8 mouse cellular contexts compared by ENCODE assay signal in the genomic region with DNA sequence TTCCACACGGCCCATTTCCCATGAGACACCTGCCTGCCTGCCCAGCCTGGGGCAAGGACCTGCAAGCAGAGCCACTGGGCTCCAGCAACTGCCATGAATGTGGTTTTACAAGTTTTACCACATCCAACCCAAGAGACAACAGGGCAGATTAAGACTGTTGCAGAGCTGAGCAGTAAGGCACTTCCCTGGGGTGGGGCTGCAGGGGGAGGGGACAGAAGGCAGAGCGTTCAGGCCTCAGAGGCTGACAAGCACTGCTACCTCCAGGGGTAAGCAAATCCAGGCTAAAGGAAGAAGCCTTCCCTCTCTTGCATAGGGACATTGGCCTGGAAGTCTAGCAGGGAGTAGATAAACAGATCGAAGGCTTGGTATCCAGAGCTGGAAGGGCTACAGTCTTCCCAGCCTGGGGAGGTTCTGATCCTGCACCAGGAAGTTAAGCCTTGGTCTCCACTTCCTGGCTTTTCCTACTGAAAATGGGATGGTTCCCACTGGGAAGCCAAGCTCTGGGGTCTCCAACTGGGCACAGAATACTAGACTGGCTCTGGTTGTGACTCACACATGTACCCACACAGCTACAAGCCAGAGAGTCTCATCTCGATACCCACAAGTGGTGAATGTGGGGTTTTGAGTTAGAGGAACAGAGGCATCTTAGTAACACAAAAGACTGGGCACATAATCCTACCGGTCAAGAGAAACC. TPM values are rescaled to one million over a fixed set of nuclear protein-coding genes. Genes with fewer than 3 reads are reported as not detected.
A peak's percentile ranks its signal among the peaks of the same experiment; 100 is the strongest.
DNase-seq lines count a peak whose midpoint lies in the region; ATAC-seq and TF ChIP-seq lines count a peak whose summit lies in the region.

No protein-coding gene starts in this region.

- H3K36me3 ChIP-seq in ES-Bruce4 (ENCODE audit: control insufficient read depth, insufficient read depth, low read length, poor library complexity, severe bottlenecking) (no peaks in the 10 kb centered on the region; the same call in 1 of the 2 replicates), macrophage (ENCODE audit: inconsistent target) (peaks cover 21% of the 10 kb centered on the region)
- peaks cover 11% of the 10 kb centered on the region for H3K36me3 ChIP-seq in forebrain, embryonic 15.5 days
- H3K36me3 ChIP-seq in stomach, postnatal 0 days (ENCODE audit: control insufficient read depth, insufficient read depth, low read length) = peaks cover 2% of the 10 kb centered on the region; the same call in 1 of the 2 replicates

- H3K4me2 ChIP-seq in forebrain, embryonic 15.5 days (replicated peaks) = peak overlapping the region; percentile 78
- H3K4me2 ChIP-seq in stomach, postnatal 0 days (replicated peaks; ENCODE audit: low read depth) = peak overlapping the region; percentile 89

- H3K4me1 ChIP-seq in ES-Bruce4 (ENCODE audit: control insufficient read depth, insufficient read depth, low read length) = peaks cover 1% of the 10 kb centered on the region
- H3K4me1 ChIP-seq in forebrain, embryonic 15.5 days = peaks cover 47% of the 10 kb centered on the region
- peaks cover 7% of the 10 kb centered on the region for H3K4me1 ChIP-seq in stomach, postnatal 0 days (replicated peaks; ENCODE audit: control insufficient read depth, insufficient read depth)

- peak overlapping the region; percentile 10; the same call in 1 of the 2 replicates for H3K27ac ChIP-seq in ES-Bruce4 (ENCODE audit: insufficient read depth, low read length)
- peak overlapping the region; percentile 98 for H3K27ac ChIP-seq in forebrain, embryonic 15.5 days (replicated peaks)
- H3K27ac ChIP-seq in macrophage = peak overlapping the region; percentile 92
- H3K27ac ChIP-seq in stomach, postnatal 0 days (replicated peaks) = peak overlapping the region; percentile 99

- H3K9ac ChIP-seq in ES-Bruce4 (ENCODE audit: low read depth, poor library complexity, severe bottlenecking) = peak overlapping the region; percentile 80
- peak overlapping the region; percentile 80 for H3K9ac ChIP-seq in forebrain, embryonic 15.5 days (replicated peaks)
- peak overlapping the region; percentile 92 for H3K9ac ChIP-seq in stomach, postnatal 0 days (ENCODE audit: low read length)

- ATAC-seq in forebrain, embryonic 15.5 days (replicated peaks) = no peak
- ATAC-seq in stomach, postnatal 0 days (ENCODE audit: low FRiP score, low TSS enrichment) = peak; percentile 7; the same call in 1 of the 2 replicates

- H3K4me3 ChIP-seq in ES-Bruce4 (ENCODE audit: low read depth, low read length) (peak overlapping the region; percentile 74), macrophage (ENCODE audit: inconsistent target) (peak overlapping the region; percentile 80)
- peak overlapping the region; percentile 91 for H3K4me3 ChIP-seq in forebrain, embryonic 15.5 days
- peak overlapping the region; percentile 89 for H3K4me3 ChIP-seq in stomach, postnatal 0 days (ENCODE audit: low read depth, low read length)

- H3K79me2 ChIP-seq in macrophage (ENCODE audit: inconsistent target) = peaks cover 52% of the 10 kb centered on the region

- TF ChIP-seq CTCF in ES-Bruce4 (IDR thresholded peaks at IDR 0.05; ENCODE audit: low read depth, low read length) = no peak
- no peak for TF ChIP-seq CTCF in stomach, postnatal 0 days (IDR thresholded peaks at IDR 0.05; ENCODE audit: low read depth)

- peak; percentile 50 for DNase-seq in cerebellum, adult 11-12 months
- DNase-seq in cerebellum, adult 9-10 months = no peak
- DNase-seq in kidney, postnatal 10 days = peak; percentile 66
- DNase-seq in stomach, postnatal 0 days (ENCODE audit: low spot score) = peak; percentile 80
- DNase-seq in left cerebral cortex, adult 9 months (ENCODE audit: low spot score in 2 of 2) = no peak

- H3K27me3 ChIP-seq in ES-Bruce4 (ENCODE audit: control insufficient read depth, insufficient read depth, low read length, poor library complexity, severe bottlenecking) = no peaks in the 10 kb centered on the region
- no peaks in the 10 kb centered on the region for H3K27me3 ChIP-seq in forebrain, embryonic 15.5 days
- H3K27me3 ChIP-seq in stomach, postnatal 0 days (ENCODE audit: control insufficient read depth, insufficient read depth, low read length) = no peaks in the 10 kb centered on the region

- 42% methylated on average over 5 of the region's 5 CpGs for WGBS in forebrain, embryonic 15.5 days
- 3% methylated on average over 5 of the region's 5 CpGs for WGBS in macrophage (ENCODE audit: missing documents)
- 7% methylated on average over 5 of the region's 5 CpGs for WGBS in stomach, postnatal 0 days

- TF ChIP-seq POLR2A in ES-Bruce4 (IDR thresholded peaks at IDR 0.05; ENCODE audit: insufficient read depth, low read length) = no peak

- TF ChIP-seq EP300 in ES-Bruce4 (IDR thresholded peaks at IDR 0.05; ENCODE audit: insufficient read depth, low read depth, low read length) = peak; percentile 60; the same call in 1 of the 2 replicates
- TF ChIP-seq EP300 in stomach, postnatal 0 days (optimal IDR thresholded peaks at IDR 0.05) = peak; percentile 76

- no peaks in the 10 kb centered on the region for H3K9me3 ChIP-seq in ES-Bruce4 (replicated peaks; ENCODE audit: control insufficient read depth, insufficient read depth, low read length, poor library complexity, severe bottlenecking)
- H3K9me3 ChIP-seq in forebrain, embryonic 15.5 days = no peaks in the 10 kb centered on the region
- no peaks in the 10 kb centered on the region for H3K9me3 ChIP-seq in stomach, postnatal 0 days (ENCODE audit: control insufficient read depth, low read length)

RNA-seq across cellular contexts. Expression of gene Ubald1, which starts 1.8 kb away (rescaled TPM):
- polyA plus RNA-seq in ES-Bruce4 (2011; ENCODE audit: insufficient read depth, insufficient read length, low read depth, missing spikeins) (31.1 and 32.7 TPM in 2 replicates), macrophage (2018) (64.4 to 75.7 TPM (median 71.8 TPM) in 3 replicates)
- polyA plus RNA-seq in forebrain, embryonic 15.5 days (2015; fragmentation: Nextera tagmentation; extraction: Ambion mirVana) = 45.1 and 47.6 TPM in 2 replicates
- 100 to 1,000 TPM in 2 of 26 experiments, 10 to 100 TPM in 23, 1 to 10 TPM in 1; 3.7 to 120 (median 34.7) TPM for total RNA-seq in macrophage (2018; cell fraction: chromatin; rRNA removed)
- 100 to 1,000 TPM in 5 of 26 experiments, 10 to 100 TPM in 21; 45.7 to 109 (median 70.5) TPM for total RNA-seq in macrophage (2018; cell fraction: cytosol; rRNA removed)
- total RNA-seq in macrophage (2018; cell fraction: nucleus; rRNA removed) = 100 to 1,000 TPM in 2 of 26 experiments, 10 to 100 TPM in 24; 10.2 to 113 (median 35.9) TPM
- polyA plus RNA-seq in stomach, postnatal 0 days (2015; fragmentation: Nextera tagmentation; extraction: Ambion mirVana) = 32.1 and 40.0 TPM in 2 replicates

RNA-seq across cellular contexts. Expression of gene Mgrn1, which starts 7.7 kb away (rescaled TPM):
- polyA plus RNA-seq in ES-Bruce4 (2011; ENCODE audit: insufficient read depth, insufficient read length, low read depth, missing spikeins) = 46.6 and 47.8 TPM in 2 replicates
- polyA plus RNA-seq in forebrain, embryonic 15.5 days (2015; fragmentation: Nextera tagmentation; extraction: Ambion mirVana) = 95.8 and 102 TPM in 2 replicates
- total RNA-seq in macrophage (2018; cell fraction: chromatin; rRNA removed) = 100 to 1,000 TPM in 22 of 26 experiments, 10 to 100 TPM in 4; 72.2 to 417 (median 122) TPM
- 100 to 1,000 TPM in 2 of 26 experiments, 10 to 100 TPM in 24; 76.5 to 108 (median 88.0) TPM for total RNA-seq in macrophage (2018; cell fraction: cytosol; rRNA removed)
- 100 to 1,000 TPM in 6 of 26 experiments, 10 to 100 TPM in 20; 55.3 to 179 (median 81.7) TPM for total RNA-seq in macrophage (2018; cell fraction: nucleus; rRNA removed)
- polyA plus RNA-seq in macrophage (2018) = 62.2 to 84.4 TPM (median 68.4 TPM) in 3 replicates
- polyA plus RNA-seq in stomach, postnatal 0 days (2015; fragmentation: Nextera tagmentation; extraction: Ambion mirVana) = 43.0 and 44.0 TPM in 2 replicates

RNA-seq across cellular contexts. Expression of gene 4930562C15Rik, which starts 43.1 kb away (rescaled TPM):
- polyA plus RNA-seq in ES-Bruce4 (2011; ENCODE audit: insufficient read depth, insufficient read length, low read depth, missing spikeins) = not detected in 2 replicates
- 0.56 and 0.75 TPM in 2 replicates for polyA plus RNA-seq in forebrain, embryonic 15.5 days (2015; fragmentation: Nextera tagmentation; extraction: Ambion mirVana)
- 1 to 10 TPM in 4 of 26 experiments, under 1 TPM in 14, not detected in 8; 0.21 to 2.2 (median 0.64) TPM for total RNA-seq in macrophage (2018; cell fraction: chromatin; rRNA removed)
- total RNA-seq in macrophage (2018; cell fraction: cytosol; rRNA removed) = under 1 TPM in 16 of 26 experiments, not detected in 10; 0.03 to 0.37 (median 0.11) TPM
- total RNA-seq in macrophage (2018; cell fraction: nucleus; rRNA removed) = 1 to 10 TPM in 2 of 26 experiments, under 1 TPM in 12, not detected in 12; 0.11 to 1.1 (median 0.50) TPM
- polyA plus RNA-seq in macrophage (2018) = 0.16 TPM in 1 of 3 replicates, not detected in the others
- polyA plus RNA-seq in stomach, postnatal 0 days (2015; fragmentation: Nextera tagmentation; extraction: Ambion mirVana) = 0.23 and 0.32 TPM in 2 replicates

Comparison
In these comparisons a context has a peak if more than half of its experiments do, and no peak if none do; other contexts are left out.
1. DNase-seq: peak in cerebellum, adult 11-12 months (single experiment), kidney, postnatal 10 days (single experiment) and stomach, postnatal 0 days (single experiment); none in cerebellum, adult 9-10 months (single experiment) and left cerebral cortex, adult 9 months (0 of 2).
2. H3K27ac ChIP-seq: peak in every context shown above with its lines; median percentile 99 in stomach, postnatal 0 days; 98 in forebrain, embryonic 15.5 days; 92 in macrophage; 10 in ES-Bruce4.
3. Peak in every context shown above with its lines, with median percentiles within 50 percentile points of each other: H3K4me3 ChIP-seq and H3K9ac ChIP-seq.